Mouse (Mus musculus) embryonic fibroblast, embryonic 13.5 days (primary cell): ENCODE measurements around the gene Zdhhc22.

Experiments used
- CTCF ChIP-seq: IDR thresholded peaks from 2 replicates; pipeline ENCODE4 v1.5.1; 2011; ENCODE audit warnings: mild to moderate bottlenecking, control low read depth, low read length, moderate library complexity, borderline replicate concordance; ENCODE audit not compliant: insufficient read depth
- POLR2A ChIP-seq: IDR thresholded peaks from 2 replicates; pipeline ENCODE4 v1.6.1; 2011; ENCODE audit warnings: low read depth, mild to moderate bottlenecking, control low read depth, low read length, moderate library complexity

DNA sequence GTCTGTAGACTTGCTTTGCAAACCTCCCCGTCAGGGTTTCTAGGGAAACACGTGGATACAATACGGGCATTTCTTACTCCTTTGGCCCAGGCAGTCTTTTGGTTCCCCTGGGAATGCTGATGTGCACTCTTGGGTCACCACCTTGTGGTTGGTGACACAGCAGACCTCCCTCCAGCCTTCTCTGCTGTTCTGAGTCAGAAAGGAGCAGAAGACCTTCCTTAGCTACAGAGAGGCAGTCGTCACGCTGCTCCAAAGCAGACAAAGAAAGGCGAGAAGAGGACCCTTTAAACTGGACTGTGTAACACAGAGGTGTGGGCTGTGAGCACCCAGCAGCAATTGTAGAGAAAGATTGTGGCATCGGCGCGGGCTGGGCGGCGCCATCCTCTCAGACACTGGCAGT, 49.1 kb downstream of the Zdhhc22 start:
- TF ChIP-seq POLR2A (no peak), CTCF (no peak)
